Mouse (Mus musculus): ENCODE measurements at regions not wholly inside any gene's neighbourhood (a gene's known extent, or its start where the extent isn't known, plus 50 kb on each side); places are given as distances from the start of the nearest gene placed in this dataset.

GRCm38 (mm10) chr4:131208637-131209036 is 264.5 kb downstream of the Matn1 start:
- no peak for DNase-seq (ENCODE audit: low spot score)

DNA sequence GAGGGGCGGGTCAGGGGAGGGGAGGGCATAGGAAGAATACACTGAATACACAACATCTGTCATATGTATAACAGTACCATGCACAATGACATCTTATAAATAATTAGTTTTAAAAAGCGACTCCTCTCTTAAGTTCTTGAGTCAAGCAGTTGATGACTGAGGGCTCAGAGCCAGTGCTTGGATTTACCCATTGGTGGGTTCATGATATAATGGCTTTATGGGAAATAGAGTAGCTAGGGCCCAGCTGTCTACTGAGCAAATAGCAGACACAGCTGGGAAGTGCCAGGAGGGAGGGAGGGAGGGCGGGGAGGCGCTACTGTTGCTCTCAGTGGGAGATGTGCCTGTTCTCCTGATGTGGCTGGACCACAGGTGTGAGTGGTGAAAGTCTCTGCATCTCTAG is 268.5 kb downstream of the Matn1 start:
- peak; percentile 48 for DNase-seq (ENCODE audit: low spot score)

DNA sequence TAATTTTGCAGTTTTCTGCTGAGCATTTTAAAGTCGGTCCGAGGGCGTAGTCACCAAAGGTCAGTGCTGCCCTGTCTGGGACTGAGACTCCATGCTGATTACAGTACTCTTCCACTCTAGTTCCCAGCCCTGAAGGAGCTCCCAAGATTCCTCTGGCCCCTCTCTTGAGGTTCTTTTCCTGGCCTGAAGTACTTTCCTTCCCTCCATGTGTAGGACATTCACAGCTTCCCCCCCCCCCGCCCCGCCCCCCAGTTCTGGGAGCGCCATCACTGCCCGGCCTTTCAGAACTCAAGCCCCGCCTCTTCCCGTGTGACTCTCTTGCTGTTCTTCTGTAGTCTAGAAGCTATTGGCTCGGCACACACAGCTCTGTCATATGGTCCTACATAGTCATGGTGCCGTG is 271.5 kb downstream of the Matn1 start:
- DNase-seq (ENCODE audit: low spot score) = no peak

DNA sequence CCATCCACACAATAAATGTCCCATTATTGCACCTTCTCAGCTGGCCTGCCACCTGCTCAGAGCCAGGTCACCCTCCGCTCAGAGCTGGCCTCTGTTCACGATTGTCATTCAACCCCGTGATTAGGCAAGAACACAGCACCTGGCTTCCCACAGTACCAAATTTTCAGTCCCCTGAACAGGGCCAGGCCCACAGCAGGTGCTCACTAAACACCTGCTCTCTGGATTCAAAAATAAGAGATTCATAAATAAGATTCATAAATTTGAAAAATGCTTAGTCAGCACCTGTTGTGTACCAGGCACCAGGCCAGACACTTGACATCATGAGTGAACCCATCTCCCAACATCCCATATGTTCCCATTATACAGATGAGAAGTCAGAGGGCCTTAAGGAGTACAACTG is 272.2 kb downstream of the Matn1 start:
- DNase-seq (ENCODE audit: low spot score) = no peak

DNA sequence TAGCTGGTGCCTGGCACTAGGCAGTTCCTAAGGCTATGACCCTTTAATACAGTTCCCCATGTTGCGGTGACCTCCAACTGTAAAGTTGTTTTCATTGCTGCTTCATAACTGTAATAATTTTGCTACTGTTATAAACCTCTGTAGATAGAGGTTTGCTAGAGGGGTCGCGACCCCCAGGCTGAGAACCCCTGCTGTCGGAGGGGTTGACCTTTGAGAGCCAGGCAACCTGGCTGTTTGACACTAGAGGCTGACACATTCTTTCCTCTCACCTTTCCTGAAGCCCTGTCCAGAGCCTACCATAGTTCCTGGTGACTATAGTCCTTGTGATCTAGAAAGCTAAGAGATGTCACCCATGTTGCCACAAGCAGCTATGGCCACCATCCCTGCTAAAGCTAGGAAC is 272.9 kb downstream of the Matn1 start:
- DNase-seq (ENCODE audit: low spot score) = no peak

DNA sequence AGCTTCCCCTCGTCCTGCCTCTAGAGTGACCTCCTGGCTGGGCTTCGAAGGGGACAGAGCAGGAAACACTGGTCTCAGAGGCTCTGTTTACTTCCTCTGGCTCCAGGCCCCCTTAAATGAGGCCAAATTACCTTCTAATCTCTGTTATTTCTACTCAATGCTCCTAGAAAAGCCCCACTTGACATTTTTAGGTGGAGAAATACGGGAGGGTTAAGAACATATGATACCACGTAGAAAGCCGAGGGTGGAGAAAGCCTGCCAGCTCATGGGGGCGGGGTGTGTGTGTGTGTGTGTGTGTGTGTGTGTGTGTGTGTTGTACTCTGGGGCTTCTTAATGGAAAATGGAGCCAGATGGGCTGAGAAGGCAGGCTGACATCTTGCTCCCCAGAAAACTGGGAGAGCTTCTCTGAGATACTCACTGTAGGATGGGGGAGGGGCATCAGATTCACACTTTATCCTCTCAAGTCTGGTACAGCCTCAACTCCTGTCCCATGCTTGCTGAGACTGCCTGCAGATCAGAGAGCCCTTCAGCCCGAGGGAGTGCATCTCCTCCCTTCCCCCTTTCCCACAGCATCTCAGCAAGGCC is 273.5 kb downstream of the Matn1 start:
- DNase-seq (ENCODE audit: low spot score) = peak; percentile 40

GRCm38 (mm10) chr4:131220966-131221365 is 276.8 kb downstream of the Matn1 start:
- no peak for DNase-seq (ENCODE audit: low spot score)

- DNase-seq (ENCODE audit: low spot score) = no peak
These were observed 286.2 kb downstream of the Matn1 start for GRCm38 (mm10) chr4:131230361-131230760.

DNA sequence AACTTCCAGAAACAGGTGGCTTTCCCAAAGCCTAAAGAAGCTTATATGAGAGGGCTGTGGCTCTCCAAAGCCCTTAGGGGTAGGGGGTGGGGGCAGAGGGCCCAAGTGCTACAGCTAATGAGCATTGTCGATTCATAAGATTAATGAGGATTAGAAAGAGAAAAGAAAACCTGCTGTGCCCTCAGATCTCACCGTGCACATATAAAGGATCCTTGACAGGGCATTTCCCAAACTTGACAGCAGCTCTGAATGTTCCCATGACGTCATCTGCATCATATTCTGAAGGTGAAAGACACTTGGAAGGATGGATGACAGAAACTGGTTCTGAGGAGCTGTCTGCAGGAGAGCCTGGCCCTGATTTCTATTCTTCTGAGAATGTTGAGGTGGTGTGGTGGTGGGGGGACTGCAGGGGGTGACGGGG is 292.4 kb downstream of the Matn1 start:
- peak; percentile 49 for DNase-seq (ENCODE audit: low spot score)

DNA sequence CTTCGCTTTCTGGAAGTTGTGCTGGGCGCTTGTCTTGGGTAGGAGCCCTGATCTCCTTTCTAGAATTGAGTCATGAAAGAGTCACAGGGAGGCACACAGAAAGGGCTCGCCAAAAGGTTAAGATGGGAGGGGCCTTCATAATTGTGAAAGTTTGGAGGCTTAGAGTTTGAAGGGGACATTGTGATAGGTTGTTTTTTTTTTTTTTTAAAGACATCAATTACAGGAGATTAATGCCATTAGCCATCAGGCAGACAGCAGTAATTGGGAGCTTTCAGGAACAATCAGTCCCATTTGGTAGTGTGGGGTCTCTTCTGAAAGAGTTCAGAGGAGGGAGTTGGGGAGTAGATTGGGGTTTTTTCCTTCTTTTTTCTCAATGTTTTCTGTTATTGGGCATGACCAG is 294.4 kb downstream of the Matn1 start:
- DNase-seq (ENCODE audit: low spot score) = peak; percentile 40

DNA sequence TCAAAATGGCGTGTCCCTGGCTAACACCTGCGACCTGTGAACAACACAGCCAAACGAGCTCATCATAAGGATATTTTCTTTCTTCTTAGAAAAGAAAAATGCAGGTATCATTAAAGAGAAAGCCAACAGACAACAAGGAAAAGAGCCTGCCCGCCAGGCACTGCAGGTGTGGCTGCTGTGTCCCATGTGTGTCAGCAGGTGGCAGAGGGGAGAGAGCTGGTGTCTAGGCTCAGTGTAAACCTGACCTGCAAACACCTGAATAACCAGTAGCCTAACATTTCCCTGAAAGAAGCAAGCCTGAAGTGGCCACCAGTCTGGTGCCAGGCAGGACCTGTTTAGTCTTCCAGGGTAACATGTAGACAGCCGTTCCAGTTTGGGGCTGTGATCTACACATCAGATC is 294.9 kb downstream of the Matn1 start:
- no peak for DNase-seq (ENCODE audit: low spot score)

DNA sequence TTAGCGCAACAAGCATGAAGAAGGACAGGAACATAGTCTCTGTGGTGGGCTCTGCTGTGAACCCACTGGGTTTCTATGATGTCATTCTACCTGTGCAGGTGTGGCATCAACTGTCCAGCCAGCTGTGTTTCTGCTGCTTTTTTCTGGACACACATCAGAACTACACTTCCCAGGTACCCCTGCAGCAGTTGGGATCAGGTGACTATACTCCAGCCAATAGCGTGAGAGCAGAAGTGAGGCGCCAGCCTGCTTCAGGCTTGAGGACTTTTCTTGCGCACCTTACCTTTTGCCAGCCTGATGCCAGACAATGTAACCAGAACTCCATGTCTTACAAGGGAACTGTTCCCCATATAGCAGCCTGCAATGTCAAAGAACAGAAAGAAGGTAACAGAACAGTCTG is 296.3 kb downstream of the Matn1 start:
- no peak for DNase-seq (ENCODE audit: low spot score)

- DNase-seq (ENCODE audit: low spot score) = peak; percentile 27
These were observed 298.1 kb downstream of the Matn1 start for GRCm38 (mm10) chr4:131242250-131242649.

DNA sequence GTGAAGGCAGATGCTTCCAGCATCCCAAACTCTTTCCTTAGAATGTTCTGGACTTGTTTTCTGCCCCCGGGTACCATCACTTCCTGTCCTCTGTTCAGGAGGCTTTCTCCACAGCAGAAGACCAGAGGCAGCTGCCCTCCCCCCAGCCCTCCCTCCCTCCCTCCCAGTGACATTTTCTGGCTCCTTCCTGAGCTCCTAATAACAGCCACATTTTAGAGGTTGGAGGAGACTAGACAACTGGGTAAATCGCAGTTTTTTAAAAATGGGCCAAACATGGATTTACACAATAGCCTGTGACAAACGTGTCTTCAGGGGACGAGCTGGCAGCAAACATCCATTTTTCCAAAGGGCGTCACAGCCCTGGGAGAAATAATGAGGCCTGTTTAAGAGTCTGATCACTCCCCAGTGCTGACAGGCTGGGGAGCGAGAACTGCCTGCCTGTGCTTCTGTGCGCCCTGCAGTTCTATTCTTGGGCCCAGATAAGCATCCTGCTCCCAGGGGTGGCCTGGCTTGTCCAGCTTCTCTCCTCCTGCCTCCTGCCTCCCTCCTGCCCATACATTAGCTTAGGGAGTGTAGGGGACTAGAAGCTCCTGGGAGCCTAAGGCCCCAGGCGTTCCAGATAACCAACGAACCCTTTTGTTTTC is 299.7 kb downstream of the Matn1 start:
- DNase-seq (ENCODE audit: low spot score) = peak; percentile 21

DNA sequence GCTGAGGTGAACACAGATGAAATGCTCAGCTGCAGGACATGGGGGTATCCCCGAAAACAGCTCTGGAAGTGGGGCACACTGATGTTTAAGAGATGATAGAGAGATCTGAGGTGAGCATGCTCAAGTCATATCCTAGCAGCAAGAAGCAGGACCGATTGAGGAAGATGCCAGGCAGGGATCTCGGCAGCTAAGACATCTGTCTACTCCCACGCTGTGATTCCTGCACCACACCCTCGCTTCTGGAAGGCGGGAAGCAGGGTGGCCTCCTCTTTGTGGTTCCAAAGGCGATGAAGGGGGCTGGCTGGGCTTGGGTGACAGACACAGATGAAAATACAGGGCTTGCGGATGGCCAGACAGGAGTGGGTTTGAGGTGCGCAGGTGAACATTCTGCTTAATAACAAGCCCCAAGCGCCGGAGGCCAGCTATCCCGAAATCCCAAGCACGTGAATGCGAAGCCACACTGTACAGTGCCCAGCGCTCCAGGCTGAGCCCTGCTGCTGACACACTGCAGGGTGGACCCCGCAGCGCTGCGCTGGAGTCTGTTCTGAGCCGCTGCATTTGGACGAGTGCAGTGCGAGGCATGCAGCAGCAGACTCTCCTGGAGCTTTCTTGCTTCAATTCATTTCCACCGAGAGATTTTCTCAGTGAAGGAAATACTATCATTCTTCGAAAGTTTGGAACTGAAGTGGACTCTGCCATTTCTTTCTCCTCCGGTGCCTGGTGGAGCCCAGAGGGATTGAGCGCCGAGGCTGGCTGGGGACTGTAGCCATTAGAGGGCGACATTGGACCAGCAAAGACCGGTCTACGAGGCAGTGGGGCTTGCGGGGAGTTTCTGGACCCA is 308.6 kb downstream of the Matn1 start:
- peak; percentile 92 for DNase-seq (ENCODE audit: low spot score)

GRCm38 (mm10) chr4:131253443-131253817 is 309.2 kb downstream of the Matn1 start:
- no peak for DNase-seq (ENCODE audit: low spot score)

DNA sequence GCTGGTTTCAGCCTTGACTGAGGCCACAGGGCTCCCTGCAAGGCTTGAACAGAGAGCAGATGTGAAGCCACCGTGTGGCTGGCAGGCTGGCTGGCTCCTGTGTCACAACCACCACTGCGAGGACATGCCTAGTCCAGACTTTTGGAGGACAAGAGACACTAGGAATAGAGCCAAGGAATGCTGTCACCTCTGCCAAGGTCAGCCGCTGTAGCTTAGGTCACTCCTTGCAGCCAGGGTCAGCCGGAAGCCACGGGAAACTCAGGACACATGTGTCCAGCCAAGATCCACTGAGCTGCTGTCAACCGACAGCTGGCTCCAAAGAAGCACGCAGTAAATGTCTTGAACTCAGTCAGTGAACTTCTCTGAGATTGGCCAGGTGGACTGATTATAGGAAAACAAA is 310.1 kb downstream of the Matn1 start:
- DNase-seq (ENCODE audit: low spot score) = no peak

GRCm38 (mm10) chr4:131254691-131255090 is 310.5 kb downstream of the Matn1 start:
- peak; percentile 71 for DNase-seq (ENCODE audit: low spot score)

- no peak for DNase-seq (ENCODE audit: low spot score)
These were observed 317.1 kb downstream of the Matn1 start for GRCm38 (mm10) chr4:131261236-131261635.

- no peak for DNase-seq (ENCODE audit: low spot score)
These were observed 318.7 kb downstream of the Matn1 start for GRCm38 (mm10) chr4:131262909-131263308.

- no peak for DNase-seq (ENCODE audit: low spot score)
These were observed 322.6 kb downstream of the Matn1 start for GRCm38 (mm10) chr4:131266764-131267163.

DNA sequence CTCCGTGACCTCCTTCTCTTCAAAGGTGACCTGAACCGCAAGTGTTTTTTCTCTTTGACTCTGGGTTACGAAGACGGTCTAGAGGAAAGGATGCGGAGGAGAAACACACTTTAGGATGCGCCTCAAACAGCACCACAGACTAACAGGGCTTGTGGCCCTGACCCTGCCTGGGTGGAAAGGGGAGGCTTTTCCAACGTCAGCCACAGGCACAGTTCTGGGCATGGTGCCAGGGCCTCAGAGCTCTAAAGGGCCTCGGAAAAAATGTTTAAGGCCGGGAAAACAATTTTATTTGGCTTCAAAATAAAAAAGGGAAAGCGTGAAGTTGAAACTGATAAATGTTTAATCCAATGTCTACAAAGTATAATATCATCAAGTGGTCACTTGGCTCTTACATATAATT is 323.6 kb downstream of the Matn1 start:
- DNase-seq (ENCODE audit: low spot score) = no peak

DNA sequence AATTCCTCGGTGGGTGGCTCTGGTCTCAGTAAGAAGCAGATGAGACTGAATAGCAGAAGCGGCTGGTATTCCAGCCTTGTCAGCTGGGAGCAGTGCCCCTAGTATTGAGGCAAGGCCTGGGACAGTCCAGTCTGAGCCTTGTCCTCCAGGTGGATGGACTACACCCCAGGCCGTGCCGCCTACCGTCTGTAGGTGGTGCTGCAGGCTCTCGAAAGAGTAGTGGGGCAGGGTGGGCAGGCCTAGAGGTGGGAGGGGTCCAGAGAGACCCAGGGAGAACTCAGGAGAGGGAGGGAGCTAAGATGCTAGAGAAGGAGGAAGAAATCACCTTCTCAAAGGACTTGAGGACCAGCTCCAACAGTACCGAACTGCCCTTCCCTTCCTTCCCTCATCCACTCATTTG is 326.0 kb downstream of the Matn1 start:
- DNase-seq (ENCODE audit: low spot score) = peak; percentile 61

All from retina, embryonic 14.5 days (tissue).